In genomic region chr17:90094999-90095398, GRCm38 (mm10) we compare ENCODE assay signal across 20 mouse cellular contexts.
DNase-seq lines count a peak whose midpoint lies in the region; ATAC-seq and TF ChIP-seq lines count a peak whose summit lies in the region.
"Had no signal": no experiment of that assay in that cellular context is flagged by ENCODE, and none has a peak within 500 bp of the region (broad histone marks: within the 10 kb centered on the region; RNA-seq: fewer than 3 reads in every experiment).

No protein-coding gene starts in this region.

- intact Hi-C loops in left cerebral cortex, adult 2 months (cut with DNase I), result loop anchor here (10.0 kb wide), 1 partner anchor 480 kb away; no protein-coding TSS in a partner anchor
- intact Hi-C loops in left cerebral cortex, postnatal 4 days (cut with DNase I), result no loop called here
- intact Hi-C loops in left cerebral cortex, postnatal 25 days (cut with DNase I), result no loop called here

- no peak for ATAC-seq in kidney, embryonic 15.5 days (replicated peaks; ENCODE audit: low FRiP score)
- ATAC-seq: forebrain, embryonic 15.5 days had no signal

- H3K27ac ChIP-seq in layer of hippocampus, adult 2 months, result peak overlapping the region; percentile 74
- H3K27ac ChIP-seq in left cerebral cortex, adult 2 months, result peak overlapping the region; percentile 26; the same call in 1 of the 2 replicates
- H3K27ac ChIP-seq in kidney, embryonic 15.5 days, result no peak overlapping the region
- H3K27ac ChIP-seq: embryonic facial prominence, embryonic 12.5 days; forebrain, embryonic 15.5 days; heart, adult 2 months; hindbrain, embryonic 10.5 days; hindbrain, embryonic 14.5 days had no signal

- peak in 1 of 2 experiments; percentile 34 for DNase-seq in layer of hippocampus, adult 2 months (ENCODE audit: low spot score in 2 of 2)
- no peak for DNase-seq in layer of hippocampus, postnatal 25 days (ENCODE audit: extremely low spot score in 1 of 2, low spot score in 1 of 2)
- no peak for DNase-seq in left cerebral cortex, adult 2 months (ENCODE audit: extremely low spot score in 1 of 2, low spot score in 2 of 2)
- DNase-seq in left cerebral cortex, postnatal 4 days, result no peak
- peak; percentile 34 to 44 for DNase-seq in left cerebral cortex, adult 9 months (ENCODE audit: low spot score in 2 of 2)
- DNase-seq in left cerebral cortex, postnatal 25 days (ENCODE audit: low spot score in 2 of 2), result peak; percentile 37 to 89
- DNase-seq: adrenal gland, adult 8-10 months; adrenal gland, postnatal 36 days; cerebellum, adult 11 months; cerebellum, adult 8-10 months; cerebellum, postnatal 25 days; gastrocnemius, postnatal 14 days; heart, adult 2 months had no signal

- H3K9me3 ChIP-seq in kidney, embryonic 15.5 days (replicated peaks), result no peaks in the 10 kb centered on the region
- H3K9me3 ChIP-seq: embryonic facial prominence, embryonic 12.5 days; forebrain, embryonic 15.5 days; G1E; heart, embryonic 12.5 days; hindbrain, embryonic 10.5 days had no signal

- no peak for TF ChIP-seq CTCF in layer of hippocampus, adult 2 months (conservative IDR thresholded peaks at IDR 0.05)
- no peak for TF ChIP-seq CTCF in left cerebral cortex, adult 2 months (IDR thresholded peaks at IDR 0.05)

- no peaks in the 10 kb centered on the region for H3K36me3 ChIP-seq in kidney, embryonic 15.5 days
- H3K36me3 ChIP-seq: embryonic facial prominence, embryonic 12.5 days; forebrain, embryonic 15.5 days; G1E; heart, embryonic 12.5 days; hindbrain, embryonic 10.5 days had no signal

- no peak overlapping the region for H3K4me3 ChIP-seq in layer of hippocampus, adult 2 months
- no peak overlapping the region for H3K4me3 ChIP-seq in left cerebral cortex, adult 2 months
- H3K4me3 ChIP-seq in kidney, embryonic 15.5 days (replicated peaks), result no peak overlapping the region
- H3K4me3 ChIP-seq: embryonic facial prominence, embryonic 12.5 days; forebrain, embryonic 15.5 days; heart, adult 2 months; heart, embryonic 12.5 days; hindbrain, embryonic 10.5 days had no signal

- H3K4me1 ChIP-seq in kidney, embryonic 15.5 days, result no peaks in the 10 kb centered on the region
- H3K4me1 ChIP-seq: embryonic facial prominence, embryonic 12.5 days; forebrain, embryonic 15.5 days; heart, embryonic 12.5 days; hindbrain, embryonic 10.5 days had no signal

- WGBS in kidney, embryonic 15.5 days, result 74% methylated on average over 3 of the region's 3 CpGs

- H3K9ac ChIP-seq in kidney, embryonic 15.5 days, result no peak overlapping the region
- H3K9ac ChIP-seq: embryonic facial prominence, embryonic 12.5 days; forebrain, embryonic 15.5 days; heart, embryonic 12.5 days; hindbrain, embryonic 14.5 days had no signal

- no peak overlapping the region for H3K4me2 ChIP-seq in kidney, embryonic 15.5 days
- H3K4me2 ChIP-seq: embryonic facial prominence, embryonic 12.5 days; forebrain, embryonic 15.5 days; heart, embryonic 12.5 days; hindbrain, embryonic 14.5 days had no signal

- no peaks in the 10 kb centered on the region for H3K27me3 ChIP-seq in kidney, embryonic 15.5 days
- H3K27me3 ChIP-seq: embryonic facial prominence, embryonic 12.5 days; forebrain, embryonic 15.5 days; heart, embryonic 12.5 days had no signal

Comparison
In these comparisons a context has a peak if more than half of its experiments do, and no peak if none do; other contexts are left out.
1. DNase-seq: peak in left cerebral cortex, adult 9 months (2 of 2) and left cerebral cortex, postnatal 25 days (2 of 2); none in layer of hippocampus, postnatal 25 days (0 of 2), left cerebral cortex, adult 2 months (0 of 2) and left cerebral cortex, postnatal 4 days (single experiment).